Mouse (Mus musculus) ES-Bruce4 (cell line): ENCODE data around the gene Olfr1222. TPM values are rescaled to one million over a fixed set of nuclear protein-coding genes. Genes with fewer than 3 reads are reported as not detected.
"Not testable (repeated sequence)": the region's sequence is repeated elsewhere in the genome, so short reads cannot be mapped to it uniquely, and the experiment has no call there.

Experiments used
- H3K27ac ChIP-seq: 2 replicates; pipeline ENCODE4 v1.5.1; 2012; ENCODE audit warnings: low read length, inconsistent platforms; ENCODE audit not compliant: insufficient read depth
- H3K27me3 ChIP-seq: 2 replicates; pipeline ENCODE4 v1.6.1; 2012; ENCODE audit warnings: mild to moderate bottlenecking, low read length, inconsistent platforms; ENCODE audit not compliant: control insufficient read depth, poor library complexity, insufficient read depth, severe bottlenecking
- H3K36me3 ChIP-seq: 2 replicates; pipeline ENCODE4 v1.6.1; 2012; ENCODE audit warnings: inconsistent platforms, mild to moderate bottlenecking, low read length, moderate library complexity; ENCODE audit not compliant: control insufficient read depth, poor library complexity, insufficient read depth, severe bottlenecking
- H3K4me1 ChIP-seq: one replicate; pipeline ENCODE4 v1.8.1; 2011; ENCODE audit warnings: low read length; ENCODE audit not compliant: control insufficient read depth, insufficient read depth
- H3K4me3 ChIP-seq: 2 replicates; pipeline ENCODE4 v1.5.1; 2011; ENCODE audit warnings: low read depth, mild to moderate bottlenecking, low read length
- H3K9ac ChIP-seq: 2 replicates; pipeline ENCODE4 v1.6.1; 2012; ENCODE audit warnings: low read depth, mild to moderate bottlenecking, inconsistent platforms; ENCODE audit not compliant: poor library complexity, severe bottlenecking
- H3K9me3 ChIP-seq: replicated peaks from 2 replicates; pipeline ENCODE4 v1.6.1; 2012; ENCODE audit warnings: mild to moderate bottlenecking, low read length, inconsistent platforms; ENCODE audit not compliant: control insufficient read depth, poor library complexity, insufficient read depth, severe bottlenecking
- CTCF ChIP-seq: IDR thresholded peaks from one replicate; pipeline ENCODE4 v1.8.1; 2011; ENCODE audit warnings: low read depth, low read length
- EP300 ChIP-seq: IDR thresholded peaks from 2 replicates; pipeline ENCODE4 v1.6.1; 2011; ENCODE audit warnings: low read depth, low read length; ENCODE audit not compliant: insufficient read depth
- POLR2A ChIP-seq: IDR thresholded peaks from one replicate; pipeline ENCODE4 v1.8.1; 2011; ENCODE audit warnings: low read length; ENCODE audit not compliant: insufficient read depth
- polyA plus RNA-seq: library from polyadenylated mRNA; stranded (reverse); fragments of >200 nt; gene quantifications from 2 replicates; pipeline ENCODE4 v1.2.4, GENCODE M21; 2011; ENCODE audit warnings: low read depth; ENCODE audit not compliant: missing spikeins, insufficient read depth, insufficient read length

Olfr1222 gene
- polyA plus RNA-seq: not detected in 2 replicates

GRCm38 (mm10) chr2:89132954-89133353, at the start of gene Olfr1222:
TSS of gene Olfr1222 (minus strand) at chr2:89133054.
- TF ChIP-seq CTCF: no peak
- TF ChIP-seq POLR2A: no peak
- TF ChIP-seq EP300: no peak
- Histone ChIP-seq H3K27me3 (no peaks in the 10 kb centered on the region), H3K27ac (no peak within 1 kb of the TSS), H3K4me1 (no peaks in the 10 kb centered on the region), H3K36me3 (no peaks in the 10 kb centered on the region), H3K9me3 (no peaks in the 10 kb centered on the region), H3K9ac (no peak within 1 kb of the TSS), H3K4me3 (no peak within 1 kb of the TSS)

- Histone ChIP-seq H3K36me3 (no peaks in the 10 kb centered on the region), H3K9me3 (no peaks in the 10 kb centered on the region), H3K27me3 (no peaks in the 10 kb centered on the region), H3K4me3 (no peak within 1 kb of the TSS), H3K4me1 (no peaks in the 10 kb centered on the region), H3K27ac (no peak within 1 kb of the TSS), H3K9ac (no peak within 1 kb of the TSS)
- no peak for TF ChIP-seq EP300
Measured at GRCm38 (mm10) chr2:89174569-89174968, 41.7 kb upstream of the Olfr1222 start, which contains the start of gene Olfr1225. TSS of gene Olfr1225 (minus strand) at chr2:89174669.

DNA sequence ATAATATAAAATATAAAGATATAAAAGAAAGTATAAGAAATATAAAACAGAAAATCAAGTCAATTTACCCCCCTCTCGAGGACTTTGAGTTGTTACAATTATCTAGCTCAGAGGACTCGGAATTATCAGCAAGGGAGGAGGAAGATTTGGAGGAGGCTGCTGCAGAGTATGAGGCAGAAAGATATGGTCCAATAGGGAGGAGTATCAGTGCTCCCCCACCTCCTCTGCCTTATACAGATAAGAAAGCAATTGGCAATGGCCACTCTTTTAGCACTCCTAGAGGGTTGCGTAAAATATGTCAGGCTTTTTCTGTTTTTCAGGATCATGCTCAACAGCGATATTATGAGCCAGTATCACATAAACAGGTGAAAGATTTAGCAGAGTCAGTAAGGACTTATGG, 31.9 kb upstream of the Olfr1222 start:
- not testable (repeated sequence) for H3K4me3 ChIP-seq, H3K9ac ChIP-seq, H3K27ac ChIP-seq, H3K4me1 ChIP-seq, H3K36me3 ChIP-seq, H3K27me3 ChIP-seq, H3K9me3 ChIP-seq

DNA sequence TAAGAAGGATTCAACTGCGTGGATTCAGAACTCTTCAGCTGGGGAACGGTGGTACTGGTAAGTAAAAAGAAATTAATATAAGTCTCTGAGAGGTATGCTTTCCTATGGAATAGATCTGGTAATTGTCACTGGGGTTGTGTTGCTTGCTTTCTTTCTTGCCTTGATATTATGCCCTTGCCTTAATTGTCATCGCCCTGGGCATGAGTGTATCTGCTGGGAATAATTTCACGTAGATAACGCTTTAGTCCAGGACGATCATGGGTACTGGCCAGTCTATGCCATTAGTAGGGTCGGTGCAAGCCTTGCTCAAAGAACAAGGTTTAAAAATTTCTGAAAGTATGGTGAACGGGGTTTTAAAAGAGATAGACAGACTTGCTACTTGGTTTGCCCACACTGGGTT, 31.1 kb upstream of the Olfr1222 start, which contains the start of gene Olfr1224-ps1:
Gene Olfr1224-ps1, minus strand, starts transcription at position 101 of the 400 bp plus-strand sequence.
- not testable (repeated sequence) for H3K9ac ChIP-seq, H3K36me3 ChIP-seq, H3K4me1 ChIP-seq, H3K27me3 ChIP-seq, H3K27ac ChIP-seq, H3K4me3 ChIP-seq, H3K9me3 ChIP-seq

DNA sequence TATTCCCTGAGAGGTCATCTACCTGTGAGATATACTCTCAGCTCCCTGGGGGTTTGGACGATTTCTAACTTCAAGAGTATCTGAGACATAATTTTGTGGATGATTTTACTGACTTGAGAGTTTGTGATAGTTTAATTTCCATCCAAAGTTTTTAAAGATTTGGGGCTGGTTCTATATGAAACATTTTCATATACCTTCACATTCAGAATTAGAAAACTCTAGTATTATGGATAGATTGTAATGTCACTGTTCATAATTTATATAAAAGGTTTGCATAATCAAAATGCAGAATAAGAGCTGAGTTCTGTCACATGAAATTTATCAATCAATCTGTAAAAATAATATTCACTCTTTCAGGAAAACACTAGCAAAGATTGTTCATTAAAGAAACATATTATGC, 18.6 kb upstream of the Olfr1222 start, which contains the start of gene Olfr1223:
Gene Olfr1223, minus strand, starts transcription at position 101 of the 400 bp plus-strand sequence.
- TF ChIP-seq EP300: no peak
- TF ChIP-seq POLR2A: no peak
- no peak for TF ChIP-seq CTCF
- no peak within 1 kb of the TSS for H3K27ac ChIP-seq
- H3K27me3 ChIP-seq: no peaks in the 10 kb centered on the region
- no peaks in the 10 kb centered on the region for H3K9me3 ChIP-seq
- H3K9ac ChIP-seq: no peak within 1 kb of the TSS
- H3K4me3 ChIP-seq: no peak within 1 kb of the TSS
- H3K4me1 ChIP-seq: no peaks in the 10 kb centered on the region
- no peaks in the 10 kb centered on the region for H3K36me3 ChIP-seq

- Histone ChIP-seq H3K27ac (no peak within 1 kb of the TSS), H3K4me3 (no peak within 1 kb of the TSS), H3K9ac (no peak within 1 kb of the TSS), H3K36me3 (no peaks in the 10 kb centered on the region), H3K27me3 (no peaks in the 10 kb centered on the region), H3K4me1 (no peaks in the 10 kb centered on the region), H3K9me3 (no peaks in the 10 kb centered on the region)
- TF ChIP-seq CTCF (no peak), EP300 (no peak), POLR2A (no peak)
Measured at GRCm38 (mm10) chr2:89117183-89117582, 15.7 kb downstream of the Olfr1222 start, which contains the start of gene Olfr1221. TSS of gene Olfr1221 (minus strand) at chr2:89117283.
